Mouse (Mus musculus): ENCODE measurements around the gene Aifm3. TPM values are rescaled to one million over a fixed set of nuclear protein-coding genes. Genes with fewer than 3 reads are reported as not detected.

Aifm3 gene
- polyA plus RNA-seq, 1 experiment, result not detected

- H3K27ac ChIP-seq (ENCODE audit: insufficient read depth, low read depth, low read length), result no peak overlapping the region
- peaks cover 7% of the 10 kb centered on the region for H3K4me1 ChIP-seq (ENCODE audit: control insufficient read depth, insufficient read depth, low read length)
- no peak overlapping the region for H3K4me3 ChIP-seq (ENCODE audit: insufficient read depth, low read length)
- TF ChIP-seq CTCF (IDR thresholded peaks at IDR 0.05; ENCODE audit: low read depth, low read length) (no peak), POLR2A (IDR thresholded peaks at IDR 0.05; ENCODE audit: borderline replicate concordance, low read depth, low read length) (no peak)
Observed at GRCm38 (mm10) chr16:17496499-17497305, 7.3 kb downstream of the Aifm3 start.

DNA sequence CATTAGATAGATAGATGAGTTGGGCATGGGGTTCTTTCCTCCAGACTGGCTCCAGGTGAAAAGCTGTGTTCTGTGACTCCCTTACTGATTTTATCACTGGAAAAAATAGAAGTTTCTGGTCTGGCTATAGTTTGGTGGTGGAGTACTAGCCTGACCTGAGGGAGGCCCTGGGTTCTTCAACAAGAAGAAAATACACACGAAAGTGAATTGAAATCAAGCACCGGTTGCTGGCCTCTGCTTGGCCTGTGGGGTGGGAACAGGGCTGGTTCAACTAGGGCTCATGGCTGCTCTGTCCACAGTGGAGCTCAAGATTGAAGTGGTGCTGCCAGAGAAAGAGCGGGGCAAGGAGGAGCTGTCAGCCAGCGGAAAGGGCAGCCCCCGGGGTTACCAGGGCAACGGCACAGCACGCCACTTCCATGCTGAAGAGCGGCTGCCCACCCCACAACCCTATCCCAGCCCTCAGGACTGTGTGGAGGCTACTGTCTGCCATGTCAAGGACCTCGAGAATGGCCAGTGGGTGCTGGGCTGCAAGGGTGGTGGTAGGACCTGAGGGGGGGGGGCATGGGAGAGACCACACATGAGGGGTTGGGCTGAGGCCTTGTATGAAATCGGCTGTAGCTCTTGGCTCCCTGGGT lies 10.0 kb downstream of the Aifm3 start:
- Histone ChIP-seq H3K4me1 (ENCODE audit: control insufficient read depth, insufficient read depth, low read length) (no peaks in the 10 kb centered on the region), H3K27ac (ENCODE audit: insufficient read depth, low read depth, low read length) (no peak overlapping the region), H3K4me3 (ENCODE audit: insufficient read depth, low read length) (no peak overlapping the region)
- TF ChIP-seq CTCF (IDR thresholded peaks at IDR 0.05; ENCODE audit: low read depth, low read length) (no peak), POLR2A (IDR thresholded peaks at IDR 0.05; ENCODE audit: borderline replicate concordance, low read depth, low read length) (no peak)

DNA sequence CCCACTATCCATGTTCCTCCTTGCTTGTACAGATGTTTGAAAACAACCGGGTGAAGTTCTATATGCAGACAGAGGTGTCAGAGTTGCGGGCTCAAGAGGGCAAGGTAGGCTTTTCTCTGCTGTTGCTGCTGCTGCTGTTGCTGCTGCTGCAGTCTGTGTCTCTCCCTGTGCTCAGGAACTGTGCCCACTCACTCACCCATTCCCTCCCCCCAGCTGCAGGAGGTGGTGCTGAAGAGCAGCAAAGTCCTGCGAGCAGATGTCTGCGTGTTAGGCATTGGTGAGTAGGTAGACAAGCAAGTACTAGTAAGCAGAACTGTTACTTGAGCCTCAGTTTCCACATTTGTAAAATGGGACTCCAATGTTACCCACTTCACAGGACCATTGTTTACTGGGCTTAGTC lies 13.3 kb downstream of the Aifm3 start:
- Histone ChIP-seq H3K4me1 (ENCODE audit: control insufficient read depth, insufficient read depth, low read length) (no peaks in the 10 kb centered on the region), H3K27ac (ENCODE audit: insufficient read depth, low read depth, low read length) (no peak overlapping the region), H3K4me3 (ENCODE audit: insufficient read depth, low read length) (no peak overlapping the region)
- no peak for TF ChIP-seq CTCF (IDR thresholded peaks at IDR 0.05; ENCODE audit: low read depth, low read length)
- no peak for TF ChIP-seq POLR2A (IDR thresholded peaks at IDR 0.05; ENCODE audit: borderline replicate concordance, low read depth, low read length)

GRCm38 (mm10) chr16:17507018-17507552 lies 17.7 kb downstream of the Aifm3 start:
- no peak overlapping the region for H3K27ac ChIP-seq (ENCODE audit: insufficient read depth, low read depth, low read length)
- peaks cover 11% of the 10 kb centered on the region for H3K4me1 ChIP-seq (ENCODE audit: control insufficient read depth, insufficient read depth, low read length)
- no peak for TF ChIP-seq POLR2A (IDR thresholded peaks at IDR 0.05; ENCODE audit: borderline replicate concordance, low read depth, low read length)
- no peak overlapping the region for H3K4me3 ChIP-seq (ENCODE audit: insufficient read depth, low read length)

DNA sequence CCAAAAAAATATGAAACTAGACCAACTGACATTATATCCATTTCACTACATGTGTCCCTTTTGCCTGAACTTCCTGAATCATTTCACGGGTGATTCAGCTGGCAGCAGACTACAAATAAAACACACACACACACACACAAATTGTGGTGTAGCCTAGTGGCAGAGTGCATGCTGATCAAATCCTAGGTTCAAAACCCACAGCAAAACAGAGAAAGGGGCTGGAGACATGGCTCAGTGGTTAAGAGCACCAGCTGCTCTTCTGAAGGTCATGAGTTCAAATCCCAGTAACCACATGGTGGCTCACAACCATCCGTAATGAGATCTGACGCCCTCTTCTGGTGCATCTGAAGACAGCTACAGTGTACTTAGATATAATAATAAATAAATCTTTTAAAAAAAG lies 18.6 kb downstream of the Aifm3 start:
- Histone ChIP-seq H3K27ac (ENCODE audit: insufficient read depth, low read depth, low read length) (peak overlapping the region; percentile 96), H3K4me1 (ENCODE audit: control insufficient read depth, insufficient read depth, low read length) (peaks cover 11% of the 10 kb centered on the region), H3K4me3 (ENCODE audit: insufficient read depth, low read length) (peak overlapping the region; percentile 81)

DNA sequence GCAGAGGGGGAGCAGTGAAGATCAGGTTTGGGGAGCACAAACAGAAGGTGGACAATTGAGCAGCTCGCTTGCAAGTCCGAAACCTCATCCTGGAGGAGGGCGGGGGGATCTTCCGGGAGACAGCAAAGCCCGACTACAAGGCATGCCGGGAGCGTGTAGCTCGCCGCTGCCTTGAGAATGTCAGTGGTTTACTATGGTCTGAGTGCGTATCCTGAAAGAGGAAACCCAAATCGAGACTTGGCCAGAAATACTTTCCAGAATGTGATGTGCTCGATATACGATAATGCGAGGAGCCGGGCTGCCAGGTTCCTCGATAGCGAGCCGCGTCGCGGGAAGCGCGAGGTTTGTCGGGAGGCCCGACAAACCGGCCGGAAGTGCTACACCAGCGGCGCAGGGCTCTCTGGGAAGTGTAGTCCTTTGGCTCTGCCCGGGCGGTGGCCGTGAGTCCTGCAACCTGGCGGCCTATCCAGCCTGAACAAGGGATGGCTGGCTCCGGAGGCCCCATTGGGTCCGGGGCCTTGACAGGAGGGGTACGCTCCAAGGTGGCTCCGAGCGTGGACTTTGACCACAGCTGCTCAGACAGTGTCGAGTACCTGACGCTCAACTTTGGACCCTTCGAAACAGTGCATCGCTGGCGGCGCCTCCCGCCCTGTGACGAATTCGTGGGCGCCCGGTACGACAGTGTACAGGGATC lies 19.3 kb downstream of the Aifm3 start, which contains the start of gene Lztr1:
Gene Lztr1 (plus strand): TSS at position 143 of the 694 bp plus-strand sequence.
- TF ChIP-seq CTCF (IDR thresholded peaks at IDR 0.05; ENCODE audit: low read depth, low read length) (no peak), POLR2A (IDR thresholded peaks at IDR 0.05; ENCODE audit: borderline replicate concordance, low read depth, low read length) (0 out of 2 replicates have a peak, but pooled peaks have one; percentile 48)
- Histone ChIP-seq H3K4me1 (ENCODE audit: control insufficient read depth, insufficient read depth, low read length) (peaks cover 11% of the 10 kb centered on the region), H3K27ac (ENCODE audit: insufficient read depth, low read depth, low read length) (peak within 1 kb of the TSS; percentile 96), H3K4me3 (ENCODE audit: insufficient read depth, low read length) (peak within 1 kb of the TSS; percentile 81)

DNA sequence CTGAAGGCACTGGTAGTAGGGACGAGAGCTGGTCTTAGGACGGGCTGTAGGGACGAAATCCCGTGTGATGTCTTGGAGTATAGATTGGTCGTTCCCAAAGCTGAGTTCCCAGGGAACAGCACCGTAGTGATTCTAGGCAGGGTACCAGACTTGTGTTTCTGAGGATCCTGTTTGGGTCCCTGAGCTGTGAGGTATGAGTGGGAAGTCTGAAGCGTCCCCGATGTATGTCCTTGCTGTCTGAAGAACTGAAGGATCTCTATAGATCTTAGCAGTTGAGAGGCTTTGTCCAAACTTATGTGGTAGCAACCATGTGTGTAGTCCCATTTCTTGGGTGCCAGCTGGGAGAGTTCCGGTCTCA lies 19.8 kb downstream of the Aifm3 start:
- H3K27ac ChIP-seq (ENCODE audit: insufficient read depth, low read depth, low read length), result no peak overlapping the region

DNA sequence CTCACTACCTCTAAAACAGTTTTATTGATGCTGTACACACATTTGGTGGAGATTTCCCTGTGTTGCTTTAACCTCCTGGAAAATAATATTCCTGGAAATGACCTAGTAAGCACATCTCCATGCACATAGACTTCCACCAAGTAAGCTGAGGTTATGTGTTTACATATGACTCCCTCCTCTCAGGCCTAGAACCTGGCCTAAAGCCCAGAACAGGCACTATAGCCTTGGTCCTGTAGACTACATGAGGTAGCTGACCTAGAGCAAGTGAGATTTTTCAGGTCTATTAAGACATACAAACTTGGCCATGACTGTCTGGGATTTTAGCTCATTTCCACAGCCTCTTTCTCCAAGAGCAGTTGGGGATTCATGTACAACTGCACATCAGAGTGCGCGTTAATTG lies 20.7 kb downstream of the Aifm3 start:
- Histone ChIP-seq H3K27ac (ENCODE audit: insufficient read depth, low read depth, low read length) (no peak overlapping the region), H3K4me1 (ENCODE audit: control insufficient read depth, insufficient read depth, low read length) (peaks cover 11% of the 10 kb centered on the region), H3K4me3 (ENCODE audit: insufficient read depth, low read length) (no peak overlapping the region)
- no peak for TF ChIP-seq CTCF (IDR thresholded peaks at IDR 0.05; ENCODE audit: low read depth, low read length)
- TF ChIP-seq POLR2A (IDR thresholded peaks at IDR 0.05; ENCODE audit: borderline replicate concordance, low read depth, low read length), result no peak

More for the DNA sequence above, 19.8 kb downstream of the Aifm3 start:
- TF ChIP-seq CTCF (IDR thresholded peaks at IDR 0.05; ENCODE audit: low read depth, low read length), result no peak
- TF ChIP-seq POLR2A (IDR thresholded peaks at IDR 0.05; ENCODE audit: borderline replicate concordance, low read depth, low read length), result no peak
- peak overlapping the region; percentile 81 for H3K4me3 ChIP-seq (ENCODE audit: insufficient read depth, low read length)
- peaks cover 11% of the 10 kb centered on the region for H3K4me1 ChIP-seq (ENCODE audit: control insufficient read depth, insufficient read depth, low read length)

GRCm38 (mm10) chr16:17510686-17511085 lies 21.3 kb downstream of the Aifm3 start:
- Histone ChIP-seq H3K27ac (ENCODE audit: insufficient read depth, low read depth, low read length) (no peak overlapping the region), H3K4me3 (ENCODE audit: insufficient read depth, low read length) (no peak overlapping the region), H3K4me1 (ENCODE audit: control insufficient read depth, insufficient read depth, low read length) (peaks cover 11% of the 10 kb centered on the region)
- TF ChIP-seq CTCF (IDR thresholded peaks at IDR 0.05; ENCODE audit: low read depth, low read length) (no peak), POLR2A (IDR thresholded peaks at IDR 0.05; ENCODE audit: borderline replicate concordance, low read depth, low read length) (no peak)

GRCm38 (mm10) chr16:17511431-17511830 lies 22.0 kb downstream of the Aifm3 start:
- H3K27ac ChIP-seq (ENCODE audit: insufficient read depth, low read depth, low read length), result no peak overlapping the region
- H3K4me1 ChIP-seq (ENCODE audit: control insufficient read depth, insufficient read depth, low read length), result peaks cover 11% of the 10 kb centered on the region
- no peak for TF ChIP-seq CTCF (IDR thresholded peaks at IDR 0.05; ENCODE audit: low read depth, low read length)
- TF ChIP-seq POLR2A (IDR thresholded peaks at IDR 0.05; ENCODE audit: borderline replicate concordance, low read depth, low read length), result no peak
- no peak overlapping the region for H3K4me3 ChIP-seq (ENCODE audit: insufficient read depth, low read length)
